Mouse (Mus musculus): ENCODE results near the gene Ly9. TPM values are rescaled to one million over a fixed set of nuclear protein-coding genes. Genes with fewer than 3 reads are reported as not detected.

Ly9 gene
- total RNA-seq, 2 experiments from 2014 or later, result 0.10 to 0.27 TPM

DNA sequence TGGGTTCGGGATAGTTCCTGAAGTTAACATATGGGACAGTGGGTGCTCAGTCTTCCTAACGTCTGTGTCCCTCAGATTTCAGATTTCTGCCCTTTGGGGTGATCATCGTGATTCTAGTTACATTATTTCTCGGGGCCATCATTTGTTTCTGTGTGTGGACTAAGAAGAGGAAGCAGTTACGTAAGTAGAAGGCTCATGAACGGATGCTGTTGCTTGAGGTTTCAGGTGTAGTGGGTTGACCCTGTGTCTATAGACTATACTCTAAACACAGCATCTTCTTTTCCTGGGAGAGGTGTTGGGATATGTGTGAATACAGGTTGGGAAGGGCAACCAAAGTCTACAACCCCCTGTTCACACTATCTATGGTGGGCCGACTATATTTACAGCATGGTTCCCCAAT, 30.0 kb downstream of the Ly9 start:
- no peak for DNase-seq

DNA sequence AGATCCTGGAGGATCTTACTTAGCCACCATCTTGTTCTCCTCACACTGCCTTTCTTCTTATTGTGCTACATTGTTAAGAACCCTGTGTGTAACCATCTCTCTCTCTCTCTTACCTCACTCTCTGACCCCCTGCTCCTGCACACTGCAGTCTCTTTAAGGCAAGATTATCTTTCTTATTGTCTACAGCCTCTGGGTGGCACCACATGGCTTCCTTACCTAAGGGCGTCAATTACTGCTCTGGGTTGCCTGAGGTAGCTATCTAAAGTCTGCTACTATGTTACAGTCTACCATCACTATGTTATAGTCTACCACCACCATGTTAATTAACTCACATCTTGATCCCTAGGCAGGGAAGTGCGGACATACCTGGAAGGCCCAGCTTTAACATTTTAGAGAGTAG, 38.8 kb downstream of the Ly9 start:
- no peak for DNase-seq

DNA sequence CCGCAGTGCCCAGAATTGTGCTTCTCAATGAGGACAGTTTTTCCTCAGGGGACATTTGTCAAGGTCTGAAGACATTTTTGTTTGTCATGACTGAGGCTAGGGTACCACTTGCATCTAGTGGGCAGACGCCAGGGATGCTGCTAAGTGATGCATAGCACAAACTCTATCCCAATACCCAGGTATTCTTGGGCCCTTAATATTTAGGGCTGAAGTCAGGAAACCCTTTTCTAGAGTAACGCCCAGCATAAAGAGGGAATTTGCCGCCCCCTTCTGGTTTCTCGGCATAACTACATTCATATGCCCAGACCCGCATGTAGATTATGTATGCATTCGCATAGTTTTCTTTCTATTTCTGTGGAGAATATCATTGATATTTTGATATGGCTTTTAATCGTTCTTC, 40.4 kb downstream of the Ly9 start:
- no peak for DNase-seq

DNA sequence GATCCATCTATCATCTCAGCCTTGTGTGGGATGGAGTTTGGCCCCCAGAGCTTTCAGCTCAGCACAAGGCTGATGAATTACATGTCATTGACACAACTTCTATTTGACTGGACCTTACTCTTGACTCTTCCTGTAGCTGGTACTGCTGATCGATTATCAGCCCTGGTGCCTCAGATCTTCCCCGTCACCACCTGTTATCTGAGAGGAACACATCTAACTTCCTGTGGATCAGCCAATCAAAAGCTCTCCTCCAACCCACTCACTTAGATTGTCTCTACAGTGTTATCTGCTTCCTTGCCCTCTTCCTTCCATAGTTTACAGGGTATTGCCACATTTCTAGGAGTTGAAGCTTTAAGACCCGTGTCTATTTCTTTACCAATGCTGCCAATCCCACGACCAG, 41.3 kb downstream of the Ly9 start:
- no peak for DNase-seq

DNA sequence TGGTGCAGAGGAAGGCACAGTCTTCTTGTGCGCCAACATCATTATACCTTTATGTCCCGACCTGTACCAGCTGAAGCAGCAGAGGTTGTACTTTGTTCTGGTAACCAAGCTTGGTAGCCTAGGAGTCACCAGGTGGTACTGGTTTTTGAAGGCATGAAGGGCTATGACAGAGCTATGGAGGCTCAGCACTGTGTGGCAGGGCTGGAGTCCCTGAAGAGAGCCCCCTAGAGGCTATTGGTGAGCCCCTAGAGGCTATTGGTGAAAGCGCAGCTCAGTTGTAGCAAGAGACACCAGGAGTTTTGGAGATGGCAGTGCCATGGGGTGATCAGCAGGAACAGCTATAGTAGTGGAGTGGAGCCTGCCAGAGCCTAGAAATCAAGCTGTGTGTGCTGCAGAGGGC, 43.0 kb downstream of the Ly9 start:
- no peak for DNase-seq

DNA sequence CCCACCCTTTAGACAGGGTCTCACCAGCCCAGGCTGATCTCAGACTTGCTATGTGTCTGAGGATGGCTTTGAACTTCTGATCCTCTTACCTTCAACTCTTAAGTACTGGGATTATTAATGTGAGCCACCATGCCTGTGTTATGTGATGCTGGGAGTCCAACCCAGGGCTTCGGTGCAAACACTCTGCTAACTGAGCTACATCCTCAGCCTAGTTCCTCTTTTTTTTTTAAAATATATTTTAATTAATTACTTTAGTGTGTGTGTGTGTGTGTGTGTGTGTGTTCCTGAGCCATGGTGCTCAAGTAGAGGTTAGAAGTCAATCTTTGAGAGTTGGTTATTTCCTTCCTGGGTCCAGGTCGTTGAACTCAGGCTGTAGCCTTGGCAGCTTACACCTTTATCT, 44.2 kb downstream of the Ly9 start:
- no peak for DNase-seq

DNA sequence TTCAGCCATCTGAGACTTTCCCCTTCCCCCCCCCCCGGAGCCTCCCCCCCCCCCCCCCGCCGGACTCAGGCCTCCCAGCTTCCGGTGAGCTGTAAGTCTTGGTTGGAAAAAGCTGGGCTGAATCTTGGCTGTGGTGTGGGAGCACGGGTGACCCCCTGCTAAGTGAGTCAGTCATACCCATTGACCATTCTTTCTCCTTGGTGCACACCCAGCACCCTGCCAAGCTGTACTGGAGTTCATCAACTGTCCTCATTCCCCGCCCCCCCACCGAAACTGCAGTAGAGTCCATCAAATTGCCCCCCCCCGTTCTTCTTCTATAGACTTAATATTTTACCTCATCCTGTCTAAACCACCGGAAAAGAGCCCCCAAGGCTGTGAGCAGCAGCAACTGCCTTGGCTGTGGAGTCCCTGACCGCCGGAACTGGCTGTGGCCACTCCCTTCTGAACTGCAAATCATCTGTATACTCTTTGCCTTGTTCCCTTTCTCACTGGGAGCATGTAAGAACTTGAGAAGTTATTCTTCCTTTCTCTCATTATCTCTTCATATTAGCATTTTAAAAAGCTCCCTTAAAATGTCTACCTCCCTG, 45.5 kb downstream of the Ly9 start:
- DNase-seq, result no peak

DNA sequence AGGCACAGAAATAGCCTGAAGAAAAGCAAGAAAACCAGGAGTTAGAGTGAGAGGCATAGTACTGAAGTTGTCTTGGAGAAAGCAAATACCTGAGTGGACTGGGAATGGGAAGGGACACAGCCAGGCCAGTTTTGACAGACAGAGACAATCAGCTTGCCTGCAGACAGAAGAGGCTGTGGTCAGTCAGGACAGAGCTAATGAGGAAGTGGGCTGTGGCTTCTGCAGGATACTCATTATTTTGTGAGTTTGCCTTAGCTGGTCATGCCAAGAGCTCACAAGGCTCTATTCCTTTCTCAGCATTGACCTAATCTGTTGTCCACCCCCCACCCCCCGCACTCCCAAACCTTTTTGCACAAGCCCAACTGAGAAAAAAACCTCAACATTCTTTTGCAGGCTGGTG, 46.0 kb downstream of the Ly9 start:
- DNase-seq, result no peak

DNA sequence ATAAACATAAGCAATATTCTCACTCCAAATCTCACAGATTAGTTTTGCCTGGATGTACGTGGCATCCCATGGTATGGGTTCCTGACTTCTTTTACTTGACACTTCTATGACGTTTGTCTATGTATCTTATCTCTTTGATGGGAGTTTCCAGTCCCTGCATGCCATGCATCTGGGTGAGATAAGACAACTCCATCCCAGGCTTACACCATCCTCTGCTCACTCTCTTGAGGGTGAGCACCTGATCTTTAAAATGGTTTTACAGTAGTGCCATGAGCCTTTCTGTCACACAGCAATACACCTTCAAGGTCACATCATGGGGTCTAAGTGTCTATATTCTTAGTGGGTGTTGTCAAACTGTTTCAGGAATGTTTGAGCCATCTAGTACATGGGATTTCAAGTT, 46.9 kb downstream of the Ly9 start:
- no peak for DNase-seq

DNA sequence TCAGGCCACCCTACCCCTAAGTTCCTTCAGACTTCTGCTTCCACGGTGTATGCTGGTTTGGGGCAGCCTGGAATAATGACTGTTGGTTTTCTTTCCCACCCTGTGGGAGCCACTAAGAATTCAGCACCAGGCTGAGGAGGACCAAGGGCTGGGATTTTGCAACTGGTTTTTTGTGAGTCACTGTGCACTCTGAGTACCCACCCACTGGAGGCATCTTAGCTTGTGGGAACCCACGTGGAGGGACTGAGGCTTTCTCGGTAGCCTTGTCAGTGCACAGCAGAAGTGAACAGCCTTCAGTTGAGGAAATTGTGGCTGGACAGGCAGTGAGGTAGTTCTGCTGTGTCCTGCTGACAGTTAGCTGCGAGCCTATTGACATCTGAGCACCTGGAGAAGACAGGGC, 48.3 kb downstream of the Ly9 start, which contains the start of gene Cd244a:
TSS of gene Cd244a (plus strand) at position 296 of the 400 bp plus-strand sequence.
- no peak for DNase-seq

DNA sequence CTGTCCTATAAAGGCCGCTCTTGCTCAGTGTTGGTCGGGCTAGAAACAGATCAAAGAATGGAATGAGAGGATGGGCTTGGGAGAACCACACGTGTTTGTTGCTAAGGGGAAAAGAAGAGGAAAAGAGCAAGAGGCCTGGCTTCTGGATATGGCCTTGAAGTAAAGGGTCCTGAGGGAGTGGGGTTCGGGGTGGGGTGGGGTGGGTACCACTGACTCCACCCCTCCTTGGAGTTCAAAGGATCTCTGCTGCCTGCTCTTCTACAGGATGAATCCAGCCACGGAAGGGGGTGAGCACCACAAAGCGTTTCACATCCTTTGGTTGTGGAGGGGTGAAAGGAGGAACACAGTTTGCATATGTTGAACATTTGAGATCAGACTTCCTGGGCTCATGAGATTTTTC, 48.8 kb downstream of the Ly9 start:
- no peak for DNase-seq

DNA sequence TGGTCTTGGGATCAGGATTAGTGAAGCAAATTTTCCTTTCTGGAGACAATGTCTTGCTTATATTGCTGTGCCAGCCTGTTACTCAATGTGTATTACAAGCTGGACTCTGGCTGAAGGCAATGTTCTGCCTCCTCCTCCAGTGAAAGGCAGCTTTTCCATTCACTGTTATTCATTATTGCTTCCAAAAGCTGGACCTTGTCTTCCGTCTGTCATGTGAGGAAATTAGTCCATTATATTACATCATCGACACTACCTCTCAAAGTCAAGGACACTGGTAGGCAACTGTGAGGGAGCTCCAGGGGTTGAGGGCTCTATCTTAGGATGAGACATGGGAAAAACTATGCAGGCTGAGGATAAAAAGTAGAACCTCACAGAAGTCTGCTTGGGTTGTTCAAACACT, 50.8 kb downstream of the Ly9 start:
- DNase-seq, result no peak

DNA sequence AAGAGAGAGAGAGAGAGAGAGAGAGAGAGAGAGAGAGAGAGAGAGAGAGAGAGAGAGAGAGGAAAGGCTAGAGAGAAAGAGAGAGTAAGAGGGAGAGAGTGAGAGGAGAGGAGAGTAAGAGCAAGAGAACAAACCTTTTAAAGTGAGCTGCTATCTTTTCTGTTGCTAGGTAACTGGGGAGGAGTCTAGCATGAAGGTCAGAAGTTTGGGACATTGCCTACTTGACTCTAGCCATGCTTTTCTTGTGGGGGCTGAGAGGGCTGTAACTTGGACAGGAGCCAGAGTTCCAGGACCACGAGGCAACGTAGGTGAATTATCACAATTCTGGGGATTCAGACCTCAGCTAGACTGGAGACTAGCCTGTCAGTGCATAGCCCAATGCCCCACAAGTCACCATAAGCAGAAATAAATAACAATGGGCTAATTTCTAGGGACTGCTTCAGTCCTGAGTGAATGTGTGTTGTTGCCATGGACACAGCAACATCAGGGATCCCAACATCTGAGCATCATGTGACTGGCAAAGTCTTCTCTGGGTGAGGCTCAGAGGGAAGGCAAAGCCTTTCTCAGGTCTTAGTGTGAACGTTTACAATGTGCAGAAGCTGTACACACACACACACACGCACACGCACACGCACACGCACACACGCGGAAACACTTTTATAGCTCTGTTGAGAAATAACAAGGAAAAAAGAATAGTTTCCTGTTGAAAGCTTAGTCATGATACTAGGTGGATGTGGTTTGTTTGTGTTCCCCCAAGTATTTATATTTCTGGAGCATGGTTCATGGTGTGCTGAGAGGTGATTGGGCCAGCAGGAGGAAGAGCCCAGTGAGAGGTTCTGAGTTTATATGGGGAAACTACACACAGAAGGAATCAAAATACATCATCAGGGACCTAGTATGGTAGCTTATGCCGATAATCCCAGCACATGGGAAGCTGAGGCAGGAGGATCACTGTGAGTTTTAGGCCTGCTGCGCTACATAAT, 53.6 kb downstream of the Ly9 start:
- no peak for DNase-seq

DNA sequence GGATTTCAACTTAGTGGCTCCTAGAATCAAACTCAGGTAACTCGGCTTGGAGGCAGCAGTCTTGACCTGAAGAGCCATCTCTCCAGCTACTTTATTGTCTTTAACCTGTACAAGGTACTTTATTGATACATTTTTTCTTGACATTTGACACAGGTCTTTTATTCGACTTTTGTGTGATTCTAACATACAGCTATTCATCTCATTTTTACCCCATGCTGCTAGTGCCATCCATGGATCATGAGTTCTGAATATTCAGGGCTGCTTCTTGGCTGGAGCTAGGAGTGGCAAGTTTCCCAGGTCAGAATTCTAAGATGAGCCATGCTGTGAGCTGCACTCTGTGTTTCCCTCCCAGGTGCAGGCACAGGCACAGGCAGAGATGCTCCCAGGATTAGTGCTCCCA, 55.0 kb downstream of the Ly9 start:
- DNase-seq, result no peak

DNA sequence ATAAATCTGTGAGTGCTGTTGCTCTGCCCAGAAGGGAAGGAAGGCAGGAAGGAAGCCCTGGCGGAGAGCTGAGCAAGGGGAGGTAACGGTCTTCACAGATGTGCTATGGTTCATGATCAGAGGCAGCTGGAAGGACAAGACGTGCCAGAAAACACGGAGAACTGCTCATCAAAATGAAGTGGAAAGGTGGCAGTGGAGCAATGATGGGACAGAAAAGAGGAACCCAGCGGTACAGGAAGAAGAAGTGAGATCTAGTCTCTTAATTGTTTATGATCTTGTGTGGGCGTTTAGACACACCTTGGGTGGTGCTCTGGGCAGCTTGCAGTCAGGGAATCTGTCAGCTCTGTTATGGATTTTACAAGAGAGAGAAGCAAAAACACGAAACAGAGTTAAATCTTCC, 55.9 kb downstream of the Ly9 start:
- no peak for DNase-seq

DNA sequence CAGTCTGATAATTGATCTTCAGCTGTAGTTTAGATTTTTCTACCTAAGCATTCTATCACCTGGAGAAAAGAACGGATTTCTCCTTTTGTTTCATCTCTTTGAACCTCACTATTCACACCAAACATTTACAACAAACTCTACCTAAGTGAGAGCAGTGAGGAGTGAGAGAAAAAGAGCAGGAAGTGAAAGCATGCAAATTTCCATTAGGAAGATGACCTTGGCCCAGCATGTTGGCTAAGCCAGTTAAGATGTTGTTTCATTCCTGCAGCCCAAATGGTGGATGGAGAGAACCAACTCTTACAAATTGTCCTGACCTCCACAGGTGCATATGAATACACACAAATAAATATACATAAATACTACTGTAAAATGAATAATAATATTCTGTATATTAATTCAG, 66.5 kb downstream of the Ly9 start:
- DNase-seq, result no peak

Small RNA genes within 50 kb of the gene (microRNA-seq; reads per million reads assigned to microRNA genes)
- 0 reads per million in 2 experiments for gene Mir7683 (ENCODE audit: borderline replicate concordance in 2 of 2)

Other genes starting within 250 kb of the Ly9 start
- gene Klhdc9, start 246.6 kb downstream of the Ly9 start, total RNA-seq (2021), result not detected
- gene Nectin4, start 237.3 kb downstream of the Ly9 start, total RNA-seq (2021), result not detected
- gene Arhgap30, start 218.5 kb downstream of the Ly9 start, total RNA-seq (2021), result under 1 TPM; 0.49 to 0.86 TPM
- gene Usf1, start 196.1 kb downstream of the Ly9 start, total RNA-seq (2021), result 10 to 100 TPM; 24.6 to 25.2 TPM
- 1 to 10 TPM in 1 of 2 experiments, under 1 TPM in 1; 0.95 to 1.3 TPM for gene Tstd1, start 188.5 kb downstream of the Ly9 start, total RNA-seq (2021)
- 1 to 10 TPM; 6.2 to 6.9 TPM for gene F11r, start 169.9 kb downstream of the Ly9 start, total RNA-seq (2021)
- 1 to 10 TPM; 1.6 to 1.9 TPM for gene Alyref2, start 103.9 kb downstream of the Ly9 start, total RNA-seq (2021)
- not detected for gene Itln1, start 72.1 kb downstream of the Ly9 start, total RNA-seq (2021)
- gene Cd244a, start 48.2 kb downstream of the Ly9 start, total RNA-seq (2021), result not detected
- not detected for gene Slamf7, start 45.6 kb upstream of the Ly9 start, total RNA-seq (2021)
- gene Cd48, start 74.6 kb upstream of the Ly9 start, total RNA-seq (2021), result under 1 TPM; 0.54 to 0.82 TPM
- not detected for gene Slamf1, start 159.7 kb upstream of the Ly9 start, total RNA-seq (2021)
- gene Cd84, start 232.3 kb upstream of the Ly9 start, total RNA-seq (2021), result under 1 TPM; 0.64 to 0.96 TPM

Measured in gastrocnemius, postnatal 25 days (tissue).